Mouse (Mus musculus): ENCODE results near the gene Ascl4. TPM values are rescaled to one million over a fixed set of nuclear protein-coding genes. Genes with fewer than 3 reads are reported as not detected.

The Ascl4 gene
- total RNA-seq, 2 experiments from 2014 or later, result 0.49 to 1.1 TPM

GRCm38 (mm10) chr10:85956871-85957419 is 29.5 kb downstream of the Ascl4 start:
- DNase-seq (ENCODE audit: low spot score in 2 of 2), result no peak
- H3K27ac ChIP-seq, result peak overlapping the region; percentile 85

GRCm38 (mm10) chr10:85957464-85957950 is 30.0 kb downstream of the Ascl4 start, which contains the start of gene Rtcb:
TSS of gene Rtcb (minus strand) at chr10:85957823.
- DNase-seq (ENCODE audit: low spot score in 2 of 2), result peak; percentile 95 to 98
- no peak for TF ChIP-seq CTCF (conservative IDR thresholded peaks at IDR 0.05)
- Histone ChIP-seq H3K4me3 (peak within 1 kb of the TSS; percentile 94), H3K27ac (peak within 1 kb of the TSS; percentile 85)

More at GRCm38 (mm10) chr10:85956871-85957419, 29.5 kb downstream of the Ascl4 start:
- peak overlapping the region; percentile 94 for H3K4me3 ChIP-seq
- TF ChIP-seq CTCF (conservative IDR thresholded peaks at IDR 0.05), result no peak

- TF ChIP-seq CTCF (conservative IDR thresholded peaks at IDR 0.05), result no peak
- no peak overlapping the region for H3K4me3 ChIP-seq
Measured at GRCm38 (mm10) chr10:85962897-85963296, 35.4 kb downstream of the Ascl4 start.

GRCm38 (mm10) chr10:85964316-85964715 is 36.8 kb downstream of the Ascl4 start:
- TF ChIP-seq CTCF (conservative IDR thresholded peaks at IDR 0.05), result no peak
- no peak overlapping the region for H3K27ac ChIP-seq
- DNase-seq (ENCODE audit: low spot score in 2 of 2), result no peak
- H3K4me3 ChIP-seq, result no peak overlapping the region

More at GRCm38 (mm10) chr10:85962897-85963296, 35.4 kb downstream of the Ascl4 start:
- no peak for DNase-seq (ENCODE audit: low spot score in 2 of 2)
- H3K27ac ChIP-seq, result no peak overlapping the region

- Histone ChIP-seq H3K4me3 (no peak overlapping the region), H3K27ac (no peak overlapping the region)
- no peak for TF ChIP-seq CTCF (conservative IDR thresholded peaks at IDR 0.05)
- DNase-seq (ENCODE audit: low spot score in 2 of 2), result no peak
Measured at GRCm38 (mm10) chr10:85966476-85966875, 39.0 kb downstream of the Ascl4 start.

GRCm38 (mm10) chr10:85967411-85968156 is 40.1 kb downstream of the Ascl4 start:
- no peak overlapping the region for H3K4me3 ChIP-seq
- TF ChIP-seq CTCF (conservative IDR thresholded peaks at IDR 0.05), result no peak
- no peak for DNase-seq (ENCODE audit: low spot score in 2 of 2)
- H3K27ac ChIP-seq, result no peak overlapping the region

GRCm38 (mm10) chr10:85968157-85968634 is 40.7 kb downstream of the Ascl4 start:
- no peak overlapping the region for H3K4me3 ChIP-seq
- TF ChIP-seq CTCF (conservative IDR thresholded peaks at IDR 0.05), result peak; percentile 96
- no peak overlapping the region for H3K27ac ChIP-seq
- peak; percentile 84 to 91 for DNase-seq (ENCODE audit: low spot score in 2 of 2)

- no peak overlapping the region for H3K27ac ChIP-seq
- H3K4me3 ChIP-seq, result no peak overlapping the region
- DNase-seq (ENCODE audit: low spot score in 2 of 2), result no peak
- no peak for TF ChIP-seq CTCF (conservative IDR thresholded peaks at IDR 0.05)
Measured at GRCm38 (mm10) chr10:85968731-85969130, 41.2 kb downstream of the Ascl4 start.

- no peak overlapping the region for H3K4me3 ChIP-seq
- TF ChIP-seq CTCF (conservative IDR thresholded peaks at IDR 0.05), result no peak
- H3K27ac ChIP-seq, result no peak overlapping the region
- DNase-seq (ENCODE audit: low spot score in 2 of 2), result no peak
Measured at GRCm38 (mm10) chr10:85969894-85970620, 42.6 kb downstream of the Ascl4 start.

- Histone ChIP-seq H3K4me3 (no peak overlapping the region), H3K27ac (no peak overlapping the region)
- DNase-seq (ENCODE audit: low spot score in 2 of 2), result no peak
- no peak for TF ChIP-seq CTCF (conservative IDR thresholded peaks at IDR 0.05)
Measured at GRCm38 (mm10) chr10:85971826-85972225, 44.3 kb downstream of the Ascl4 start.

GRCm38 (mm10) chr10:85972915-85973314 is 45.4 kb downstream of the Ascl4 start:
- no peak for TF ChIP-seq CTCF (conservative IDR thresholded peaks at IDR 0.05)
- no peak overlapping the region for H3K4me3 ChIP-seq
- DNase-seq (ENCODE audit: low spot score in 2 of 2), result peak; percentile 33 to 57
- peak overlapping the region; percentile 51; the same call in 1 of the 2 replicates for H3K27ac ChIP-seq

GRCm38 (mm10) chr10:85989412-85990115 is 62.1 kb downstream of the Ascl4 start:
- no peak for DNase-seq (ENCODE audit: low spot score in 2 of 2)
- Histone ChIP-seq H3K4me3 (no peak overlapping the region), H3K27ac (no peak overlapping the region)
- no peak for TF ChIP-seq CTCF (conservative IDR thresholded peaks at IDR 0.05)

Data from layer of hippocampus, adult 2 months (tissue).